Mouse (Mus musculus): Measurements from ENCODE around the gene Slc25a25. TPM values are rescaled to one million over a fixed set of nuclear protein-coding genes. Genes with fewer than 3 reads are reported as not detected.

Gene Slc25a25
- polyA plus RNA-seq, 1 experiment: 11.2 TPM

- TF ChIP-seq CEBPB (IDR thresholded peaks at IDR 0.05; ENCODE audit: low read depth): no peak
- no peak for TF ChIP-seq MYOG (IDR thresholded peaks at IDR 0.05; ENCODE audit: control insufficient read depth, extremely low read depth, insufficient read length)
- no peak for TF ChIP-seq USF1 (IDR thresholded peaks at IDR 0.05; ENCODE audit: low read depth)
- TF ChIP-seq FOSL1 (IDR thresholded peaks at IDR 0.05; ENCODE audit: insufficient read depth, low read length, poor library complexity, severe bottlenecking): no peak
- TF ChIP-seq CTCF (IDR thresholded peaks at IDR 0.05; ENCODE audit: control insufficient read depth, insufficient read depth, insufficient read length): no peak
- TF ChIP-seq MAX (IDR thresholded peaks at IDR 0.05): no peak
- no peak for TF ChIP-seq MYOD1 (IDR thresholded peaks at IDR 0.05; ENCODE audit: control insufficient read depth, insufficient read length, low read depth)
- H3K79me2 ChIP-seq (ENCODE audit: control insufficient read depth, insufficient read depth): peaks cover 11% of the 10 kb centered on the region
- H3ac ChIP-seq (ENCODE audit: control insufficient read depth, insufficient read length, low read depth): no peak overlapping the region
- no peaks in the 10 kb centered on the region for H3K36me3 ChIP-seq (ENCODE audit: control insufficient read depth, insufficient read depth)
- peaks cover 18% of the 10 kb centered on the region for H3K27me3 ChIP-seq (ENCODE audit: control insufficient read depth, insufficient read depth, insufficient read length)
- no peak overlapping the region for H3K4me3 ChIP-seq (ENCODE audit: insufficient read depth, poor library complexity, severe bottlenecking)
- H3K79me3 ChIP-seq (ENCODE audit: low read depth): peaks cover 5% of the 10 kb centered on the region
Observed at GRCm38 (mm10) chr2:32392063-32392462, 59.2 kb downstream of the Slc25a25 start.

GRCm38 (mm10) chr2:32390871-32391270, 60.4 kb downstream of the Slc25a25 start:
- Histone ChIP-seq H3K79me2 (ENCODE audit: control insufficient read depth, insufficient read depth) (no peaks in the 10 kb centered on the region), H3K36me3 (ENCODE audit: control insufficient read depth, insufficient read depth) (no peaks in the 10 kb centered on the region), H3K27me3 (ENCODE audit: control insufficient read depth, insufficient read depth, insufficient read length) (peaks cover 23% of the 10 kb centered on the region), H3ac (ENCODE audit: control insufficient read depth, insufficient read length, low read depth) (no peak overlapping the region), H3K79me3 (ENCODE audit: low read depth) (no peaks in the 10 kb centered on the region), H3K4me3 (ENCODE audit: insufficient read depth, poor library complexity, severe bottlenecking) (no peak overlapping the region)
- no peak for TF ChIP-seq CTCF (IDR thresholded peaks at IDR 0.05; ENCODE audit: control insufficient read depth, insufficient read depth, insufficient read length)
- no peak for TF ChIP-seq CEBPB (IDR thresholded peaks at IDR 0.05; ENCODE audit: low read depth)
- no peak for TF ChIP-seq USF1 (IDR thresholded peaks at IDR 0.05; ENCODE audit: low read depth)
- TF ChIP-seq FOSL1 (IDR thresholded peaks at IDR 0.05; ENCODE audit: insufficient read depth, low read length, poor library complexity, severe bottlenecking): no peak
- no peak for TF ChIP-seq MYOG (IDR thresholded peaks at IDR 0.05; ENCODE audit: control insufficient read depth, extremely low read depth, insufficient read length)
- no peak for TF ChIP-seq MAX (IDR thresholded peaks at IDR 0.05)
- TF ChIP-seq MYOD1 (IDR thresholded peaks at IDR 0.05; ENCODE audit: control insufficient read depth, insufficient read length, low read depth): no peak

- H3K79me3 ChIP-seq (ENCODE audit: low read depth): no peaks in the 10 kb centered on the region
- peaks cover 23% of the 10 kb centered on the region for H3K27me3 ChIP-seq (ENCODE audit: control insufficient read depth, insufficient read depth, insufficient read length)
- H3K4me3 ChIP-seq (ENCODE audit: insufficient read depth, poor library complexity, severe bottlenecking): no peak overlapping the region
- no peaks in the 10 kb centered on the region for H3K36me3 ChIP-seq (ENCODE audit: control insufficient read depth, insufficient read depth)
- no peak overlapping the region for H3ac ChIP-seq (ENCODE audit: control insufficient read depth, insufficient read length, low read depth)
- H3K79me2 ChIP-seq (ENCODE audit: control insufficient read depth, insufficient read depth): no peaks in the 10 kb centered on the region
- TF ChIP-seq FOSL1 (IDR thresholded peaks at IDR 0.05; ENCODE audit: insufficient read depth, low read length, poor library complexity, severe bottlenecking): no peak
- TF ChIP-seq MYOG (IDR thresholded peaks at IDR 0.05; ENCODE audit: control insufficient read depth, extremely low read depth, insufficient read length): no peak
- TF ChIP-seq CEBPB (IDR thresholded peaks at IDR 0.05; ENCODE audit: low read depth): no peak
- no peak for TF ChIP-seq USF1 (IDR thresholded peaks at IDR 0.05; ENCODE audit: low read depth)
- no peak for TF ChIP-seq MYOD1 (IDR thresholded peaks at IDR 0.05; ENCODE audit: control insufficient read depth, insufficient read length, low read depth)
- TF ChIP-seq CTCF (IDR thresholded peaks at IDR 0.05; ENCODE audit: control insufficient read depth, insufficient read depth, insufficient read length): no peak
- no peak for TF ChIP-seq MAX (IDR thresholded peaks at IDR 0.05)
Observed at GRCm38 (mm10) chr2:32389157-32389556, 62.1 kb downstream of the Slc25a25 start.

GRCm38 (mm10) chr2:32387706-32388490, 63.3 kb downstream of the Slc25a25 start, which contains the start of gene Lcn2:
Lcn2 (minus strand) TSS chr2:32388252.
- peaks cover 26% of the 10 kb centered on the region for H3K27me3 ChIP-seq (ENCODE audit: control insufficient read depth, insufficient read depth, insufficient read length)
- H3K4me3 ChIP-seq (ENCODE audit: insufficient read depth, poor library complexity, severe bottlenecking): no peak within 1 kb of the TSS
- TF ChIP-seq MYOG (IDR thresholded peaks at IDR 0.05; ENCODE audit: control insufficient read depth, extremely low read depth, insufficient read length) (no peak), CTCF (IDR thresholded peaks at IDR 0.05; ENCODE audit: control insufficient read depth, insufficient read depth, insufficient read length) (no peak)
- H3K36me3 ChIP-seq (ENCODE audit: control insufficient read depth, insufficient read depth): no peaks in the 10 kb centered on the region
- no peaks in the 10 kb centered on the region for H3K79me2 ChIP-seq (ENCODE audit: control insufficient read depth, insufficient read depth)
- no peak within 1 kb of the TSS for H3ac ChIP-seq (ENCODE audit: control insufficient read depth, insufficient read length, low read depth)
- H3K79me3 ChIP-seq (ENCODE audit: low read depth): no peaks in the 10 kb centered on the region

GRCm38 (mm10) chr2:32382689-32383088, 68.6 kb downstream of the Slc25a25 start:
- Histone ChIP-seq H3ac (ENCODE audit: control insufficient read depth, insufficient read length, low read depth) (no peak overlapping the region), H3K4me3 (ENCODE audit: insufficient read depth, poor library complexity, severe bottlenecking) (no peak overlapping the region), H3K79me3 (ENCODE audit: low read depth) (no peaks in the 10 kb centered on the region), H3K36me3 (ENCODE audit: control insufficient read depth, insufficient read depth) (peaks cover 12% of the 10 kb centered on the region), H3K27me3 (ENCODE audit: control insufficient read depth, insufficient read depth, insufficient read length) (peaks cover 13% of the 10 kb centered on the region), H3K79me2 (ENCODE audit: control insufficient read depth, insufficient read depth) (peaks cover 14% of the 10 kb centered on the region)
- TF ChIP-seq MYOD1 (IDR thresholded peaks at IDR 0.05; ENCODE audit: control insufficient read depth, insufficient read length, low read depth) (no peak), MAX (IDR thresholded peaks at IDR 0.05) (no peak), FOSL1 (IDR thresholded peaks at IDR 0.05; ENCODE audit: insufficient read depth, low read length, poor library complexity, severe bottlenecking) (no peak), MYOG (IDR thresholded peaks at IDR 0.05; ENCODE audit: control insufficient read depth, extremely low read depth, insufficient read length) (no peak)

- Histone ChIP-seq H3K79me2 (ENCODE audit: control insufficient read depth, insufficient read depth) (peaks cover 14% of the 10 kb centered on the region), H3K27me3 (ENCODE audit: control insufficient read depth, insufficient read depth, insufficient read length) (peaks cover 8% of the 10 kb centered on the region), H3K79me3 (ENCODE audit: low read depth) (no peaks in the 10 kb centered on the region), H3K36me3 (ENCODE audit: control insufficient read depth, insufficient read depth) (peaks cover 20% of the 10 kb centered on the region), H3K4me3 (ENCODE audit: insufficient read depth, poor library complexity, severe bottlenecking) (peak within 1 kb of the TSS; percentile 61), H3ac (ENCODE audit: control insufficient read depth, insufficient read length, low read depth) (peak within 1 kb of the TSS; percentile 73)
- peak; percentile 68 for TF ChIP-seq MAX (IDR thresholded peaks at IDR 0.05)
- TF ChIP-seq CEBPB (IDR thresholded peaks at IDR 0.05; ENCODE audit: low read depth): no peak
- no peak for TF ChIP-seq MYOD1 (IDR thresholded peaks at IDR 0.05; ENCODE audit: control insufficient read depth, insufficient read length, low read depth)
- TF ChIP-seq MYOG (IDR thresholded peaks at IDR 0.05; ENCODE audit: control insufficient read depth, extremely low read depth, insufficient read length): no peak
- no peak for TF ChIP-seq USF1 (IDR thresholded peaks at IDR 0.05; ENCODE audit: low read depth)
Observed at GRCm38 (mm10) chr2:32381775-32382223, 69.4 kb downstream of the Slc25a25 start, which contains the start of gene 1110008P14Rik. 1110008P14Rik (minus strand) TSS chr2:32381938.
